Mouse (Mus musculus): Measurements from ENCODE around the gene Sctr.

Sctr gene

DNA sequence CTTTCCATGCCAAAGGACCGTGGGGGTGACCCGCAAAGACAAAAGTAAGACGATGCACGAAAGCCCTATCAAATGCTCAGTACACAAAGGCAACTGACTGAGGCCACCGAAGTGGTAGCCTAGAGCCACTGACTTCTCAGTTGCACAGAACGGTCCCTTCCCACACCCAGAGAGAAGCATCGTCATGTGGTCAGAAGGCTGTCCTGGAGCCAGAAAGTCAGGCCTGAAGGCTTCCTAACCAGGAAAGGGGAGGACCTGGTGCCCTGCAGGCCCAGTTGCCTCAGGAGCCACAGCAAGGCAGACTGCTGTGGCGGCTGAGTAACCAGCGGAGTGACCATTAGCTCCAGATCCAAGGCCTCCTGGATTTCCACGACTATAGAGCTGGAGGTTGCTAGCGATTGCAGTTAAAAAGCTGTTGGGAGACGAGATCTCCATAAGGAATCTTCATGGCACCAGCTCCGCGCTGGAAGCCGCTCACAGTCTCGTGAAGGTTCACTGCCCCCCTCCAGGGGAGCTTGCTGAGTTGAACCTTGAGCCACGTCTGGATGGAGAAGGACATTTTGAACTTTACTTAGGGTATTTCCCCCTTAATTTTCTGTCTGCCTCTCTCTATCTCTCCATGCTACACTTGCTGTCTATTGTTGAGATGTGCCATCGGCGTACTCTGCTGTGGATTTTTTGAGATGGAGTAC lies 103.2 kb downstream of the Sctr start:
- peak; percentile 78 for DNase-seq

DNA sequence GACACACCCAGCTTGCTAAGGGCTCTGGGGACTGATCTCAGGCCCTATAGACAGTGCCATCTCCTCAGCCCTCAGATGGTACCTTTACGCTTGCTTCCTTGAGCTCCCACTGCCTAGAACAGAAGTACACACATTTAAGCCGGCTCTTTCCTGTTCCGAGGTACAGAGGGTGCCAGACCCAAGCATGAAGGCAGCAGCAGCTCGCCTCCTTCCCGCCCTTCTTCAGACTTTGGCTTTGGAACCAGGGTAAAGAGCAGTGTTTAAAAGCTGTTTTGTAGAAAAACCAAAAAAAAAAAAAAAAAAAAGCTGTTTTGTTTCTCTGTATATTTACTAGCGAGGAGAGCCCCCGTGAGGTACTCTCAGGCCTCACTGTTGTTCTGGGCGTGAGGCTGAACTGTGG lies 105.1 kb downstream of the Sctr start:
- DNase-seq: no peak

DNA sequence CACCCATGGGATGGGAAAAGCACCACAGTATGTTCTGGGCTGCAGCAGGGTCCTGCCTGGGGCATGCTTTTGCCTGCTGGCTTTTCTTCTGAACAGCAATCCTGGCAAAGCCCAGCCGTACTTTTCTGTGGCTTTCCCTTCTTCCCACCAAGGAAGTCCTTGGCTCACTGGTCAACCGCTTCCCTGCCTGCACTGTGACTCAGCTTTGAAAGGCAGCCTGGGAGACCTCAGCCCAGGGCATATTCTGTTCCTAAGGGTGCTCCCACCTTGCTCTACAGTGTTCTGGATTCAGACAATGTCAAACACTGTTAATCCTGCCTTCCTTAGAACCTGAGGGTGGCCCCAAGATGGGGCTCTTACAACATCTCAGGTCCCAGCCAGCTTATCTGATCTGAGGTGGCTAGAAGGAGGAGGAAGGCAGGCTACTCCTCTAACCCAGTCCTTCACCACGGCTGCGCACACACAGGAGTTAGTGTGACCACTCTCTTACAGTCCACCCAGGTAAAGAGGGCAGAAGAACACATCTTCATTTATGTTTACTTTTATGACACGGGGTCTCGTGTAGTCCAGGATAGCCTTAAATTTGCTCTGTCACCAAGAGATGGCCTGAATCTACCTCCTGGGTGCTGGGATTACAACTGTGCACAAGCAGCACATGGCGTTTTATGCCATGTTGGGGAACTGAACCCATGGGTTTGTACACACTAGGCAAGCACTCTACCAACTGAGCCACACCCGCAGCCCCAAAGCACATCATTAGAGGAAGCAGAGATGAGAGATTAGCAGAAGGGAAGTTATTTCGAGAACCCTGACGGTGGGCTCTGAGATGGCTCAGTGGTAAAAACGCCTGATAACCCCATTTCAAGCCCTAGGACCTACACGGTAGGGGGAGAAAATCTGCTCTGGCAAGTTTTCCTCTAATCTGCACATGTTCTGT lies 105.8 kb downstream of the Sctr start:
- DNase-seq: no peak
